Mouse (Mus musculus) c-Kit-positive CD71-positive TER-119-negative erythroid progenitor cells, embryonic 14.5 days (primary cell): ENCODE measurements around the gene Rtp1.

Experiments used
- DNase-seq: peaks from one replicate; pipeline ENCODE4 v3.0.0-alpha.2; 2013; ENCODE audit warnings: low read depth

The Rtp1 gene

GRCm38 (mm10) chr16:23428647-23429319 lies at the start of gene Rtp1:
Gene Rtp1, plus strand, starts transcription at chr16:23429133.
- no peak for DNase-seq

DNA sequence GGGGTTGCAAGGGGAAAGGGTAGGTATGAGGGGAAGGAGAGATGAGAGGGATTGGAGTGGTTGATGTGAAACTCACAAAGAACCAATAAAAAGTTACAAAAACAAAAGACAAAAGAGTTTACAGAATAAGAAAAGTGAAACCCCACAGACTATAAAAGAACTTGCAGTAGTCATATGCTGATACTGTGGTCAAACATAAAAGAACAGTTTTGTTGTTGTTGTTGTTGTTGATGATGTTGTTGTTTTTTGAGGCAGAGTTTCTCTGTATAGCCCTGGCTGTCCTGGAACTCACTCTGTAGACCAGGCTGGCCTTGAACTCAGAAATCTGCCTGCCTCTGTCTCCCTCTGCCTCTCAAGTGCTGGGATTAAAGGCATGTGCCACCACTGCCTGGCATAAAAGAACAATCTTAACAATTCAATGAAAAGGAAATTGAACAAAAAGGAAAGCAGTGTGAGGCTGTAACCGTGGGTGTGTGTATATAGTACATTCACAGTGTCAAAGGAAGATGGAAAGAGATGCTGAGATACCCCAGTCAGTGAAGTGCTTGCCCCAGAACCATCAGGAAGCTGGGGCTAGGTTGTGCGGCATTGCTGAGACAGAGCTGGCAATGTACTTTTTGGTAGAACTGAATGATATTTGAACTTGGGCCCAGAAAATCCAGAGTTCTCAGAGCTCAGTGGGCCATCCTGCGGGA lies 49.2 kb upstream of the Rtp1 start:
- no peak for DNase-seq

DNA sequence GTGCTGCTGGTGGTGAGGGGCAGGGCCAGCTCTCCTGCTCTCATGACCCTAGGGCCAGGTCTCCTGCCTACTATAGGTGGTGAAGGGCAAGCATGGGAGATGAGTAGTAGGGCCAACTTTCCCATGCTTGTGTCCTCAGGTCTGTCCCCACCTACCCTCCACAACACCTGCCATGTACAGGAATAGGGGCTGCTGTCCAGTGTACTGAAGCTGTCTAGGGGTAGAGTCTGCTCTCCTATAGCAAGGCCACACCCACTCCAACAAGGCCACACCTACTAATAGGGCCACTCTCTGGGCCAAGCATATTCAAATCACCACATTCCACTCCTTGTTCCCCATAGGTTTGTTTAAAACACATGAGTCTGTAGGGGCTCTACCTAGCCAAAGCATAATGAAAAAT lies 44.6 kb upstream of the Rtp1 start:
- DNase-seq, result no peak

- DNase-seq, result no peak
These were observed 31.0 kb upstream of the Rtp1 start for GRCm38 (mm10) chr16:23397931-23398330.

- DNase-seq, result peak; percentile 19
These were observed 27.5 kb upstream of the Rtp1 start for GRCm38 (mm10) chr16:23401463-23401862.

DNA sequence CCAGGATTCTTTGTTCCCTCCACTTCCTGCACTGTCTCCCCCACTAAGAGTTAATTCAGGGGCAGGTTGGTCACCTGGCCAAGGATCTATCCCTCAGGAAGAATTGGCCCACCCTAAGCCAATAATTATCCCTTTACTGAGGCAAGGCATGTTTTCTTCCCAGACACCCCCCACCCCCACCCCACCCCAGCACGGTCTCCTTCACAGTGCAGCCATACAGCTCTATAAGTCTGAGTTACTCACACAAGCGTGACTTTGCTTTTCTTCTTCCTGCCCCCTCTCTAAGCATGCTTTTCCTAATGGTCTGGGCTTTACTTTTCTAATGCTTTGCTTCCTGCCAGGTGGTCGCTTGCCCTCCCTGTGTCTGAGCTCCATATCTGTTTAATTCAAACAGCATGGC lies 27.0 kb upstream of the Rtp1 start:
- no peak for DNase-seq

DNA sequence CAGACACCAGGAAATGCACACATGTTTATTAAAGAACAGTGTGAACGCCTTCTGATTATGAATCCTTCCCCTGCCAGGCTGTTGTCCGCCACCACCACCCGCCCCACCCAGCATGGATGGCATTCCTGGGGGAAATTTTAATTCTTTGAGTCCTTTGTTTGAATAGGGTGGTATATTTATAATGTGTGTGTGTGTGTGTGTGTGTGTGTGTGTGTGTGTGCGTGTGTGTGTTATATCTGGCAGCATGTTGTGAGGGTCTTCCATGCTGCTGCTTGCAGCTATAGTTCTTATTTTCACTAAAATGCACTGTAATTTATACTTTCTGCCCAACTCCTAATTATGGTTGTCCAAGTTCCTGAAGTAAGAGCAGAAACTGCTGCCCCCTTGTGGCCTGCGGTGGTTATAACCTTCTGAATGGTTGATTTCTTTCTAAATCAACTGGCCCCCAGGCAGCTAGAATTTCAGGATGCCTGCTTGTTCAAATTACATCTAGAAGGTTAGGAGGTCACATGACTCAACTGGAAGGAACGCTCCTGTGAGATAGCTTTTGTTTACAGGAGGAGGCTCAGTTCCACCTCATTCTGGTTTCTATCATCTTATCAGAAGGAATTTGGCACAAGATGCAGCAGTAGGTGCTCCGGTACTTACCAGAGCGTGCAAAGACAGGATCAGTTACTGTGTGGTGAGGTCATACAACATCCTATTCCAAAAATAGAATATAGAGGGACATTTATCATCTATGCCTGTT lies 25.8 kb upstream of the Rtp1 start:
- peak; percentile 36 for DNase-seq

- DNase-seq, result no peak
These were observed 16.0 kb upstream of the Rtp1 start for GRCm38 (mm10) chr16:23412930-23413329.

- DNase-seq, result no peak
These were observed 12.7 kb upstream of the Rtp1 start for GRCm38 (mm10) chr16:23416261-23416656.

- no peak for DNase-seq
These were observed 12.2 kb upstream of the Rtp1 start for GRCm38 (mm10) chr16:23416657-23417293.

DNA sequence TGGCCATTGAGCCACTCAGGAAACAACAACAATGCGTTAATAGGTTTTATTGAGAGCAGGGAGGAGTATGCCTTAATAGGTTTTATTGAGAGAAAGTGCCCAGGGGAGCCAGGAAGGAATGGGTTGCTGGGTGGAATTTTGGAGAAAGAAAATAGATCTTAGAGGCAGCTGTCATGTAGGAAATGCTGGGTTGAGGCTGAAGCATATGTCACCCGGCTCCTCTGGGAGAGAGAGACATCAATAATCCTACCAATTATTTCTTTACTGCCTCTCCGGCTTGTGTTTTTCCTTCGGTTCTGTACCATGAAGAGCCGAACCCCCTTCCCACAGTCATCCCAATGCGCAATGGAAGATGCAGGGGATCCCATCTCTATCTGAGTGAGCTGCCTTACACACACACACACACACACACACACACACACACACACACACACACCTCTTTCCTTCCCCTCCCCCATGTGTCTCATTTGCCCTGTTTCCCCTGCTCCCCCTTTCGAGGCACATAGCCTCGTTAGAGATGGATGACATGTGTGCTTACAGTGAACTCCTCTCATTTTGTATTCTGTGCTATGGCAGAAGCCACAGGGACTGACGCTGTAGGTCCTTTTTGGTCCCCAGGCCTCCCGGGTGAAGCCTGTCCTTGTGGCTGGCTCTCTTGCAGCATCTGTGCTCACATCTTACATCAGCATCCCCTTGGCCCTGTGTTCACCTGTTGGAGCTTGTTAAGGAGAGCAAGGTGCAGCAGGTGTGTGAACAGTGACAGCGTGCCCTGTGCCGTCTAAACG lies 11.3 kb upstream of the Rtp1 start:
- DNase-seq, result no peak

- no peak for DNase-seq
These were observed 9.3 kb upstream of the Rtp1 start for GRCm38 (mm10) chr16:23419565-23420085.

DNA sequence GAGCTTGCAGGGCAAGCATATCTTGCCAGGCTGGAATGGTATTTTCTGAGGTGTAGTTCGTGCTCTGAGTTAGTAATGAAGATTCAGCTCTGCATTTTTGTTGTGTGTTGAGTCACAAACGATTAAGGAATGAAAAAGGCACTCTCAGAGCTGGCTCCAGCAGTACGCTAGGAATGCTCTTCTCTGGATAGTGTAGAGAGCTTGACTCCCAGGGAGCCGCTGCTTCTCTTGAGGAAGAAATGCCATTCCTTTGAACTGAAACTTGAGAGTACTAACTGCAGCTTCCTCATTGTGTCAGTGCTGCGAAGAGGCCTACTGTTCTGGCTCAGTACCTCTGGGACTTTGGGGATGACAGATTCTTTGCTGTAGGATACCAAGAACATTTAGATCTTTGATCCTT lies 5.1 kb upstream of the Rtp1 start:
- no peak for DNase-seq

DNA sequence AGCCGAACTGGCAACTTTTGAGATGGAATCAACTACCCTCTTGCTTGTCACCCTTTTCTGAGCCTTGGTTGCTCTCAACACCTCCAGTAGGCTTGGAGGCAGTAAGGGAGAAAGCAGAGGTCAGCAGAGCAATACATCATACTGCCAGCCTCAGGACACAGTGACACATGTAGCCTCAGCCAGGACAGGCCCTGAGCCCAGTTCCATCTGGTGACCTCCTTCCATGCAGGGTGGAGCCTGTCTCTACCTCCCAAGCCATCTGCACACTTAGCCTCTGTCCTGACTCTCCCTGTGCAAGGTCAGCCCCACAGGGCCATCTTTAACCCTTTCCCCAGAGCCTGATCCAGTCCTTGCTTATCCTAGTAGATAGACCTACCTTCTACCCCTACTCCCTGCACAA lies 1.2 kb upstream of the Rtp1 start:
- no peak for DNase-seq

DNA sequence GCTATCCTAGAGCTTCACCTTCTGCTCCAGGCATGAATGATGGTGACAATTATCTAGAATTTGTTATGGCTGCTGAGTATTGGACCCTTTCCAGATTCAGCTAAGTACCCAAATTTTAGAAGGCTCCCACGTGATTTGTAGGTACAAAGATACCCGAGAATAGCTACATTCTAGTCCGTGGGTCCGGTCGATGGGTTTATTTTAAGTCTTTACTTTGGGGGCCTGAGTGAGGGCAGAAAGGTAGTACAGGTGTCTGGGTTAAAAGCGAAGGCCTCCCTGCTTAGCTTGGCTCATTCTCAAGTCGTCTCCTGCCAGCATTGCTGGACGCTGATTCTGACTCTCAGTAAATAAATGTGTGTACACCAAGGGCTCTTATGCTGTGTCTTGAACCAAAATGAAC lies 1.1 kb downstream of the Rtp1 start:
- DNase-seq, result no peak

- no peak for DNase-seq
These were observed 8.7 kb downstream of the Rtp1 start for GRCm38 (mm10) chr16:23437404-23438166.

GRCm38 (mm10) chr16:23444231-23444630 lies 15.3 kb downstream of the Rtp1 start:
- DNase-seq, result no peak

DNA sequence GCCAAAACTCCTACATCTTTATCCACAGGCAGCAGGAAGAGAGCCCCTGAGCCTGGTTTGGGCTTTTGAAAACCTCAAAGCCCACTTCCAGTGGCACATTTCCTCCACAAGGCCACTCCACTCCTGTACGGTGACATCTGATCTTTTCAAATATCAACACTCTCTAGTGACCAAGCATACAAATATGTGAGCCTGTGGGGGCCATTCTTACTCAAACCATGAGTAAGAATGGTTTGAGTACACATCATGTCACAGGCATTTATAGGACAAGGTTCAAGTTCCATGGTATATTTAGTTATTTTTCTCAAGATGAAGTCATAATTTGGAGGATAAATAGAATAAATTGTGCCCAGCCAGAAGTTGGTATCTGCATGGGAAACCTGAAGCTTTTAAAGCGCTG lies 21.0 kb downstream of the Rtp1 start:
- DNase-seq, result no peak

- no peak for DNase-seq
These were observed 21.9 kb downstream of the Rtp1 start for GRCm38 (mm10) chr16:23450816-23451215.

- DNase-seq, result peak; percentile 19
These were observed 23.5 kb downstream of the Rtp1 start for GRCm38 (mm10) chr16:23452476-23452875.

- no peak for DNase-seq
These were observed 25.4 kb downstream of the Rtp1 start for GRCm38 (mm10) chr16:23454376-23454775.
